Mouse (Mus musculus) MEL (cell line): ENCODE results near the gene Ptgr2.
"Not testable (repeated sequence)": the region's sequence is repeated elsewhere in the genome, so short reads cannot be mapped to it uniquely, and the experiment has no call there.

Experiments
- CTCF ChIP-seq, 3 experiments: IDR thresholded peaks in 2 of 3; conservative IDR thresholded peaks in 1 of 3; 2 replicates each; pipeline ENCODE4 v1.5.1; 2011 to 2012; ENCODE audit warnings: low read length in 3 of 3, low read depth in 2 of 3, mild to moderate bottlenecking in 2 of 3, improper control_type of control experiment in 1 of 3, inconsistent platforms in 1 of 3, mixed read lengths in 1 of 3, moderate library complexity in 1 of 3; ENCODE audit not compliant: control insufficient read depth in 1 of 3, insufficient read depth in 1 of 3, poor library complexity in 1 of 3, severe bottlenecking in 1 of 3
- EP300 ChIP-seq, 2 experiments: IDR thresholded peaks; 2 replicates each; pipeline ENCODE4 v1.6.1; 2011; ENCODE audit warnings: improper control_type of control experiment in 2 of 2, low read length in 2 of 2, low read depth in 1 of 2, mild to moderate bottlenecking in 1 of 2
- GATA1 ChIP-seq: IDR thresholded peaks from 2 replicates; pipeline ENCODE4 v1.6.1; 2011; ENCODE audit warnings: low read depth, low read length, improper control_type of control experiment
- MEF2A ChIP-seq: IDR thresholded peaks from 2 replicates; pipeline ENCODE4 v1.6.1; 2014; ENCODE audit warnings: low read depth, mild to moderate bottlenecking, inconsistent platforms, low read length, improper control_type of control experiment; ENCODE audit not compliant: poor library complexity, insufficient replicate concordance, severe bottlenecking; ENCODE audit errors: extremely low read depth
- NELFE ChIP-seq: IDR thresholded peaks from 2 replicates; pipeline ENCODE4 v1.6.1; 2011; ENCODE audit warnings: low read depth, low read length, improper control_type of control experiment

DNA sequence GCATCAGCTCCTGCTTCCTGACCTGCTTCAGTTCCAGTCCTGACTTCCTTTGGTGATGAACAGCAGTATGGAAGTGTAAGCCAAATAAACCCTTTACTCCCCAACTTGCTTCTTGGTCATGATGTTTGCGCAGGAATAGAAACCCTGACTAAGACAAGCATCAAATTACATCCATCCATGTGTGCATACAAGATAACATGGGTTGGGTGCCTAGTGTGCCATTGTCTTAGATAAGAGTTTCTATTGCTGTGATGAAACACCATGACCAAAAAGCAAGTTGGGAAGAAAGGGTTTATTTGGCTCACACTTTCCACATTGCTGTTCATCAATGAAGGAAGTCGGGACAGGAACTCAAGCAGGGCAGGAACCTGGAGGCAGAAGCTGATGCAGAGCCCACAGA, 73.7 kb downstream of the Ptgr2 start:
- TF ChIP-seq EP300 (IDR thresholded peaks at IDR 0.05; ENCODE audit: low read depth in 1 of 2, low read length in 2 of 2) (peak; percentile 86 to 87), GATA1 (peak; percentile 91)
- TF ChIP-seq MEF2A; CTCF (IDR thresholded peaks at IDR 0.05 in 2 of 3, conservative IDR thresholded peaks at IDR 0.05 in 1 of 3; ENCODE audit: control insufficient read depth in 1 of 3, insufficient read depth in 1 of 3, low read depth in 2 of 3, low read length in 3 of 3, poor library complexity in 1 of 3, severe bottlenecking in 1 of 3); NELFE: not testable (repeated sequence)
